Mouse (Mus musculus): Measurements from ENCODE around the gene Alkal2.

Gene Alkal2

DNA sequence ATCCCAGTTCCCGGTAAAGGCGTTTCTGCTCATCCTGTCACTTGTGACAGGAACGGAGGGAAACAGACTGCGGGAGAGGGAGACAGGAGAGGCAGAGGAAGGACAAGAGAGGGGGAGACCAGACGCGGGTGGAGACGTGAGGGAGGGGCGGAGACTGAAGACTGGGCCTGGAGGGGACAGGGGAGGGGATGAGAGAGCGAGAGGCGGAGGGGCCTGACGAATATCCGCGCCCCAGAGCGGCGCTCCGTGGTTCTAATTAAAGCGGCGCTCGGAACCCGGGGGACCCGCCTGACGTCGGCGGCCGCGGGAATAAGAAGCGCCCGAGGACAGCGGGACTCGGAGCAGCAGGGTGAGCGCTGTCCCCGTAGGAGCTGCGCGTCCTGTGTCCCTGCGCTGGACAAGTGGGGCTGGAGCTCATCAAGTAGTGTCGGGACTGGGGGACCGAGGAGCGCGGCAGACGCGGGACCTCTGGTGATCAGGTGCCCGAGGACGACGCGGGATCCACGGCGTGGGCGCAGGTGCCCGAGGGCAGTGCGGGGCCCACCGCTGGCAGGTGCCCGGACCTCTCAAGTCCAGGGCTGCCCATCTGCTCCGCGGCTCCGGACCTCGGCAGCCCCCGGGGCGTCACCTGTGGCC is at the start of gene Alkal2:
Gene Alkal2 (plus strand): TSS at position 337 of the 636 bp plus-strand sequence.
- no peak for DNase-seq

DNA sequence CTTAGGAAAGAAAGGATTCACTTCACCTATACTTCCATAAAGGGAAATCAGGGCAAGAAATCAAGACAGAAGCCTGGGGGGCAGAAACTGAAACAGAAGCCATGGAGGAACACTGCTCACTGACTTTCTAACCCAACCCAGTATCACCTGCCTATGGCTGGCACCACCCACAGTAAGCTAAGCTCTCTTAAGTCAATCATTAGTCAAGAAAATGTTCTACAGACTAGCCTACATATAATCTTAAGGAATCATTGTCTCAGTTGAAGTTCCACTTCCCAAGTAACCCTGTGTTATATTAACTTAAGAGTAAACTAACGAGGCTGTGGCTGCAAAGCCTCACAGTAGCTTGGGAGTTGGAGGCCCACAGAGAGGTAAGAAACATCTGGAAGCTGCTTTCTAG is 35.6 kb upstream of the Alkal2 start:
- no peak for DNase-seq

DNA sequence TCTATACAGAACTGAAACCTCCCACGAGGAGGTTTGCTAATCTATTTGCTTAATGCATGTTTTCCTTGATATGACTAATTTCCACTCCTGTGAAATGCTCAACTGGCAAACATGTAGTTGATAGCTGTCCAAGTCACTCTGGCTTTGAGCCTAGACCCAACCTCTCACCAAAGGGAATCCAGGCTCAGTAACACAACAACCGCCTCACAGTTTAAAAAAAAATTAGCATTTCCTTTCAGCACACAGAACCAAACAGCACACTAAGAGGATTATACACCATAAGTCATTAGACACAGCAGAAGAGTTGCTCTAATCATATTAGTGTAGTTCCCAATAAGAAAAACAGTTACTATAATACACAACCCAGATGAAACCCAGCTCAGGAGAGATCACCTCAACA is 33.2 kb upstream of the Alkal2 start:
- DNase-seq, result peak; percentile 28

DNA sequence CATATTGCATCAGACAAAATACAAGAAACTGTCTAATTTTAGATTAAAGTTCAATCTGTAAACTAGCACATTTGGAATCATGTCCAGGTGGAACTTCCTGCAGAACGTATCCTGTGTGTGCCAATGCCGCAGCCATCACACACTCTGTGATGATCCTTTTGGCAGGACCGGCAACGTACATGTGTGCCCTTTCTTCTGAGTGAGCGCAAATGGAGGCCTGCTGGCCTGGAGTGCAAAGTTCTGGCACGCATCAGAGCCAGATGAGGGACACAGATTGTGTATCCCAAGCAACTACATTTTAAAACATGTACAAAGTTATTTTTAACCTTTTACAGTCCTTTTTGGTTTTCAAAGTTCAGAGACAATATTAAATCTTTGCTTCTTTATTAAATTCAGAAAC is 32.3 kb upstream of the Alkal2 start:
- peak; percentile 22 for DNase-seq

DNA sequence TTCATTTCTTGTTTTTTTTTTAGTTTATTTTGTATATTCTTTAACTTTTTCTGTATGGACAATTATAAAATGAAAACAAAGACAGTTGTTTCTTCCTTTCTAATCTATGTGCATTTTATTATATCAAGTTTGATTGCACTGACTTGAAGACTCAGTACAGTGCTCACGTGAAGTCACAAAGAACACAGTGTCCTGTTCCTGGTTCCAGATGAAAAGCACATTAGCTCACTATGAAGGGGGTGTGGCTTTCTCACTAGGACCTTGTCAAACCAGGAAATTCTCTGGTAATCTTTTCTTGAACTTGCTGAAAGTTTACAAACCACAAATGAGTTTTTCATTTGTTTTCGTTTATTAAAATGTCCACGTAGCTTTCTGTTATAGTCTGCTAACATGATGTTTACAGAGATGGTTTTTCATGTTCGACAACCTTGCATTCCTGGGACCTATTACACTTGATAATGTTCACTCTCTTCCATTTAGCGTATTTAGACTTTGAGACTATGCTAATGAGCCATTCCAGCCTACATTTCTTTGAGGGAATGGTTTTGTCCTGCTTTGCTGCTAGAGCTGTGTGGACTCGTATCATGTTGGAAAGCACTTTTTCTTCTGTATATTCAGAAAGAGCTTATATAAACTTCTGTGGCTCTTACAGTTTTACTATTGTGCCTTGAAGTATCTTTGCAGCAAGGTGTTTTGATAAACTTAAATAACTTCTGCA is 28.5 kb upstream of the Alkal2 start:
- DNase-seq, result no peak

DNA sequence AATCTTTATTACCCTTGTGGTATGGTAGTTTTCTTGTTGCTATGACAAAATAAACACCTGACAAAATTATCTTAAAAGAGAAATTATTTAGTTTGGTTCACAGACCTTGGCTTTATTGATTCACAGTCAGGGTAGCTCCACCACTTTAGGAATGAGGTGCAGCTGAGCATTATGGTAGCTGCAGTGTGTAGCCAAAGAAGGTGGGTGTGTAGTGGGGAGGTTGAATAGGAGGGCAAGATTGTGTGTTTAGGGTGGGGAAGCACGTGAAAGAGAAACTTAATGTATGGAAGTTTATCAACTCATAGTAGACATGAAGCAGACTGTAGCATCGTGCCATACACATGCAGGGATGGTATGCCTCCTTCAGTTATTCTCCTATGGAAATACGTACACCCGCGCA is 27.9 kb upstream of the Alkal2 start:
- no peak for DNase-seq

DNA sequence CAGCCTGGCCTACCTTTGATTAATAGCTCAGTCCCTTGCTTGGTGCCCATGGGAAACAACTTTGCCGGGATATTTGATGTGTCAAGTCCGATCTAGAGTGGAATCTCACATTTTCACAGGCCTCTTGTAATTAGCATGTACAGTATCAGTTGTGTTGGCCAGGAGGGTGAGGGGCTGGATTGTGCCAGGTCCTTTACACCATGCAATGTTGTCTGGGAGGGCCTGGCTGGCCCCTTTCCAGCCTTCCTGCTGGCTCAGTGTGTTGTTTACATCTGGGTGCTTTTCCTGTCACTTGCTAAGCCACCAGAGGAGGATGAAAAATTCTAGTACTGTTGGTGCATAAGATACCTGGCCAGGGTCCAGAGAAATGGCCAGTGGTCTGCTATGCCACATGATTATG is 19.8 kb upstream of the Alkal2 start:
- DNase-seq, result no peak

DNA sequence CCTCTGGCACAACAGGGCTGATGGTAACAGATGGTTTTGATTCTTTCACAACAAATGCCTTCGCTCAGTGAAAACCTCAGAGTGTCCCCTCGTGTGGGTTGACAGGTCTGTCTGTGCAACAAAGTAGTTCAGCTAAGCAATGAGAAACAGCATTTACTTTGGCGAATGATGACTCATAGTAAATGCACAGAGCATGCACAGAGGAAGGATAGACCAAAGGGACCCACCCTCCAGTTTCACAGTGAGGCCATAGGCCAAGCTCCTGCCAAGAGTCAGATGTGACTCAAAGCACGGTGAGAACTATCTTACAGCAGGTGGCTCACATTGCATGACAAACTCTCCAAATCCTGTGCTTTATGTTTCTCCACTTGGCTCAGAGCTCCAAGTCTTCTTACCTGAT is 18.3 kb upstream of the Alkal2 start:
- no peak for DNase-seq

DNA sequence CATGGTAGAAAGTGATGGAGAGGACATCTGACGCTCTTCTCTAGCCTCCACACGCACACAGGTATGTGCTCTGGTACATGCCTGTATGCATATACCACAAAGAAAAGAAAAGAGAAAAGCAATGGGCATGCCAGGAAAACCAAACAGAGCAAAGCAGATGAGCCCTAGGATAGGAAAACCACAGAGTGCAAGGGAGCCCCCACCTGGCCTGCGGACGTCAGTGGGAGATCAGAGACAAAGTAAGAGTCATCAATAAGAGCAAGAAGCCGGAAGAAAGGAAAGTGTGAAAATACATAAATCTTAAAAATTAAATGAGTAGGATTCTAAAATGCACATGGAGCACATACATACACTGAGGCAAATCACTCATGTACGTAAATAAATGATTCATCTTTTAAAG is 4.7 kb upstream of the Alkal2 start:
- no peak for DNase-seq

DNA sequence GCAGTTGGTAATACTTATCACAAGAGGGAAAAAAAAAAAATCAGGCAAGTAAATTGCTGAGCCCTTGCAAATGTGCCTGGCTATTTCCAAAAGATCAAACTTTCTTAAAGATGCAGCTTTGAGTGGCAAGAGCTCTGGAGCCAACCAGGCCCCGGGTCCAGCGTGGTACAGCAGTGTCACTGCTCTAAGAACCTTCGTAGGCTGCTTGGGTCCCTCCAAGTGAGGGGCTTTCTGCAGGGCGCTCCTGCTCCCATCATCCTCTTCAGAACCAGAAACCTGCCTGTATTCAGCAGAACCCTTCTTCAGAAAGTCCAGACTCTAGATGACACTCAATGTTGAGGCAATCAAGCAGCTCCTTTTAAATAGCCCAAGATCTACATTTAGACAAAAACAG is 533 bp upstream of the Alkal2 start:
- no peak for DNase-seq

DNA sequence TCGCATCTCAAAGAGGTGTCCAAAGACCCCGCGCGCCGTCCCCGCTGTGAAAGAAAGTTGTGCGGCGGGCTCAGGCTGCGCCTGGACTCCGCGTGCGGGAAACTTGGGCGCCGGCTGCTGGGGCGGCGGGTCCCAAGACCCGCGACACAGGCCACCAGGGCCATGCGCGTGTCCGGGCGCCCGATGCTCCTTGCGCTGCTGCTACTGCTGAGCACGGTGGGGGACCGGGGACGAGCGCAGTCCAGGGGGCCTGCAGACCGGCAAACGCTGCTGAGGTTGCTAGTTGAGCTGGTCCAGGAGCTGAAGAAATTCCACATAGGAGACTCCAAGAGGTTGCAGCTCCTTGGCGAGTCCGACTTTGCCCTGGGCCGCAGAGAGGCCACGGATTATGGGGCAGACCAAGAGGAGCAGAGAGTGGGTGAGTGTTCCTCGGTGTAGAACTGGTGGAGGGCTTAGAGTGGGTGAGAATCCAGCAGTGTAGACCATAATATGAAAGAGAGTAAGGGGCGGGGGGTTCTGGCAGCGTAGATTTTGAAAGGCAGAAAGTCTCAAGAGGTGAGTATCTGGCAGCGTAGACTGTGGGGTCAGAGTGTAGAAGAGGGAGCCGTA is 604 bp downstream of the Alkal2 start:
- no peak for DNase-seq

DNA sequence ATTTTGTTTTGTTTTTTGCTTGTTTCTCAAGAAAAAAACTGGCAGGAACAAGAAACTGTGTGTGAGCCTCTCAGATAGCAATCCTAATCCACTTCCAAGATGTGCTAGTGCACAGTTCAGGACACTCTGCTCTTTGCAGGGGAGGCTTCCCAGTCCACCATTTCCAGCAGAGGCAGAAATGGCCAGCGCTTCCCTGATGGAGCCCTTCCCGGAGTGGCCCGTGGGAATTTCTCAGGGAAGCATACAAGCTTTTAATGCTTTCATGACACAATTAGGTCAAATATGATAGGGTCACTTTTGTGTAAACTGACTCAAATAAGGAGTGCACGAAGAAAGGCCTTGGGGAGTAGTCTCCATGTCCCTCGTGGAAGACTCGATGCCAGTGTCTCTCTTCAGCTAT is 1.8 kb downstream of the Alkal2 start:
- DNase-seq, result no peak

DNA sequence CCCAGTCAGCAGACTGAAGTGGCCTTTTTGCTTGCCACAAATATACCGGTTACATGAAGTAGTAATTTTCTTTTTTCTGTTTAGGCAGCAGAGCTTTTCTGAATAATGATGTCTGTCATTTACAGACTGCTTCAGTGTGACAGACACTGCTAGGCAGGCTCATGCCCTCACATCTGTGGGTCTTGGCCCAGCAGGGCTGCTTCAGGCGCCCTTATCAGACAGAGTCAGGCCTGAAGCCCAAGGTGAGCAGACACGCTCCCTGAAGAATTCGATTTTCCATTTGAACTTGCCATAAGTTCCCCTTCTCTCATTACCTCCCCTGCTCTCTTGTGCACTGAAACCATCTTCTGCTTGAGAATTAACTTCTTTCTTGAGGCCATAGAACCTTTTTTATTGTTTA is 3.9 kb downstream of the Alkal2 start:
- no peak for DNase-seq

DNA sequence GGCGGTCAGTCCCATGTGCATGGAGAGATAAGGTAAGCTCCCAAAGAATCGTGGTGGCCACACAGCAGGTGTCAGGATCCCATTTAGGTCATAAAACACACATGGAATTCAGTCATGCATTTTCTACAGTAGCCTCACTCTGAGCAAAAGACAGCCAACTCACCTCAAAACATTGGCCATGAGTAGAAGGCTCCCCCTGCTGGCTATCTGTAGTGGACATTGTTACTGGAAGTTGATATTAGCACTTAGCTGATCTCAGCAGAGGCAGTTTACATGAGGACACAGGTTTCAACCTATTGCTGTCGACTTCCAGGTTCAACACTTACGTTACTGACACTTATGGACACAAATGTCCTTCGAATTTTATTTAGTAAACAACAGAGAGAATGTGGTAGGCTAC is 5.9 kb downstream of the Alkal2 start:
- peak; percentile 27 for DNase-seq

DNA sequence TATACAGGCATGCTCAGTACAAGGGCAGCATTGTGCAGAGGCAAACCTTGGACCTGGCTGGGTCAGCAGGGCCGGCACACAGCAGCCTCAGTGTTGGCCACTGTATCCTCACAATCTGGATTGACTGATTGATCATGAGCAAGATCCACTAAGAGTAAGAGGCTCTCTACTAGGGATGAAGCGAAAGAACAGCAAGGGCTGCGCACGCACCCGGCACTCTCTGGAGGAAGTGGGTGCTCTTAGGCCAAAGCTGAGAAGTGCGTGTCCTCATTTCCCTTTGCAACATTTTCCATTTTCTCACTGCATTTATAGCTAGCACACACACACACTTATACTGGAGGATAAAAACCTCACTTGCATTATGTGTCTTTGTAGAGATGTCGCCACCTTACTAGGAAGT is 7.3 kb downstream of the Alkal2 start:
- DNase-seq, result no peak

DNA sequence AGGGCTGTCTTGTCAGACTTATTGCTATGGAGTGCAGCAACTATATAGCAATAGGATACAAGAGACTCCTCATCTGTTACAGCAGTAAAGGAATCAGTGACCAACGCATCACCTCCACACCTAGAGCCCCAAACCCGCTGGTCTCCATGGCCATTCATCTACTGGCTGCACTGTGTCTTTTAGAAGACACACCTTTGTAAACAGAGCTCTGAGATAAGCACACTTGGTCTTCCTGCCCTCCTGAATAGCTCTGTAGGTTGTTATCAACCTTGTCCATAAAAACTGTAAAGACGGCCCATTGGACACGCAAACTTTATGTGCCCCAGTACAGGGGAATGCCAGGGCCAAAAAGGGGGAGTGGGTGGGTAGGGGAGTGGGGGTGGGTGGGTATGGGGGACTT is 12.9 kb downstream of the Alkal2 start:
- no peak for DNase-seq

DNA sequence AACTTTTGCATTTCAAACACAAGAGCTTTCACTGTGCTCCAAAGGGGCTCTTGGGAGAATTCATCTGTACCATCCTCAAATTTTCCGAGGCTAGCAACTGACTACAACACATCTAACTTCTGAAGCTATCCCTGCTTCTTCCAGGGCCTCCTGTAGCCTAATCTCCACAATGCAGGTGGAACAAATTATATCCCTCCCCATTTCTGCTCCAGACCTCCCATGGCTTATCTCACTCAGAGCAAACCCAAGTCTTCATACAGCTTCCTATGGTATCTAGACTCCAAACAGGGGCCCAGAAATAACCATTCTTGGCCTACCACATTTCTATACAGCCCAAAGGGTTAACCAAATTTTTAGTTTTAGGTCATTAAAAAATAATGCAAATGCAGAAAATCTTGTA is 24.5 kb downstream of the Alkal2 start:
- no peak for DNase-seq

DNA sequence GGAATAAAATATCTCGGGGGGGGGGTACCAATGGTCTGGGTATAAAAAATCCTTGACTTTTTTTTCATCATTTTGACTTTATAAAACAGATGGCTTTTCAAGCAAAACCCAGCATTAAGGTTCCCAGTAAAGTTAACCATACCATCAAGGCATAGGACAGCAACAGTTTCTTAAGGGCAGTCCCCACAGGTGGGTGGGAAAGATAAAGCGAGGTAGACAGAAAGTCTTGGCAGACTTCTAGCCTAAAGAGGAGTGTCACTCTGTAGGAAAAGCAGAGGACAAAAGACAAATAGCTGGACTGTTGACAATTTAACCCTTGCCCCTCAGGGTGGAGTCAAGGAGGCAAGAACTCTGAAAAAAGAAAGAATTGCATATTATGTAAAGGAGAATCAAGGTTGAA is 25.8 kb downstream of the Alkal2 start:
- DNase-seq, result no peak

DNA sequence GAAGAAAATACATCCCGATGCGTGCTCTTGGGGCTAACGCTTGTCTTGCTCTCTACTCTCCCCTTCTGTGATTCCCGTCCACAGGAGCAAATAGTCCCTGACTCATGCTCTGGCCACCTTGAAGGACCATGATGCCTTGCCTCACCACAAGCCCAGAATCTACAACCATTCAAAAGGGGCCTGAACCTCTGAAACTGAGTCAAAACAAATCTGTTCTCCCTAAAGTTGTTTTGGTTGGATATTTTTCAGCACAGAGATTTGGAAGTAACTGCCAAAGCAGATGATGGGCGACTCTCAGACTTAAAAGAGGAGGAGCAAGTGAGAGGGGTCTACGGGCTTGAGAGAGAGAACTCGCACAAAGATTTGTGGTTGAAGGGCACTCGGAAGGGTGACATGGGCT is 26.7 kb downstream of the Alkal2 start:
- no peak for DNase-seq

DNA sequence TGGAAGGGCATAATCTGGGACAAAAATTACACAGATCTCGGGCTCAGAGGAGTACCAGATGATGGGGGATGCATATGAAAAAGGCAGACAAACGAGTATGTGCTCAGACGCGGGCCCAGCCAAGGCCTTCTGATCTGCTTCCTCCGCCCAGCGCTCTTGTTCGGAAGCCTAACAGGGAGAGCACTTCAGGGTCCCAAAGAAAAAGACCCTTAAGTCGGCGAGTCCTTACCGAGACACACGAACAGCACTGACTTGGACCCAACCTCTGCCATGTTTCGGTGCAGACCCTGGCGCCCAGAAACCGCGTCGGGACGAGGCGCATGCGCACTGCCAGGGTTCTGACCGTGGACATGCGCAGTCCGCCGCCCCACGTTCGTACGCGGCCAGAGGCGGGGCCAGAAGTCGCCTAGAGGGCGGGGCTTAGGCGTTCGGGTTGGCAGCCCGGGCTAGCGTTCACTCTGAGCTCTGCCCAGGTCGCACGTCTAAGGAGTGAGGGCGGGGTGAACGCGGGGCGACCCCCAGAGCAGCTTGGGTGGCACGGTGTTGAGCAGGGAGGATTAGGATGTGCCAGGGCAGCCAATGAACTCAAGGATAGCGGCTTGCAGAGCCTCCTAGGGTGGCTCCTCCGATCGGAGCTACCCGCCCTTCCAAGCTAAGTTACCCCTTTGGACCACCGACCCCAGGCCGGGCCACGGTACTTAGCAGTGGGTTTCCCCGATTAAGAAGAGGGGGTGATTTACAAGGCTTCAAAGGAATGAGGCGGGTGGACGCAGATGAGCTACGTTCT is 27.3 kb downstream of the Alkal2 start, which contains the start of the genes Acp1 and Sh3yl1:
Gene Acp1 (minus strand): TSS at position 329 of the 787 bp plus-strand sequence.
Gene Sh3yl1 (plus strand): TSS at position 408 of the 787 bp plus-strand sequence.
- peak; percentile 96 for DNase-seq

DNA sequence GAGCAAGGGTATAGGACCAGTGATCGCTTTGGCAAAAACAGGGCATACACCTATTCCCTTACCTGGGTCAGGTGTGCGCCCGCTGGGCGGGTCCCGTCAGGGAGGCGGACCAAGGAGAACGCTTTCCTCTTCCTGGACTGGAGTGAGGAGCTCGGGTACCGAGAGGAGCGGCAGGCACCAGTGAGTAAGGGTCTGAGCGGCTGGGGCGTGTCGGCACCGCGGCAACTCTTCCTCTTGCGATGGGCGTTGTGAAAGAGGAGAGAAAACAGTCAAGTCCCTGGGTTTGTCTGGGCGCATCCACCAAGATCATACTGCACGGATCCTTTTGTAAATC is 27.9 kb downstream of the Alkal2 start:
- peak; percentile 76 for DNase-seq

DNA sequence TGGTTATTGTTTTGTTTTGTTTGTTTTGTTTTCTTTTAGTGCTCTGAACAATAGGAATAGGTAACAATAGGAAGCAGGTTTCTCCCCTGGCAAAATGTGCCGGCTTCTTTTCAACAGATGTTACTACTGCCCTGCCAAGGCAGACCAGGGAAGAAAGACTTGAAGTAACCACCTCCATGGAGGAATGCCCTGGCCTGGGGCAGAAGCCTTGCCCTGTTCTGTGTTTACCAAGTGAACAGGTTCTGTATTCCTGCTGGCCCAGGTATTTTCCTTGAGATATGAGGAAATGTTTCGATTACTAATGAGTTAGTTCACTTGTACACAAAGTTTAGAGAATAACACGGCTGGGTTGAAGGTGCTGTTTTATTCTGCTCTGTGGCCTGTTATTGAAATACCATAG is 28.7 kb downstream of the Alkal2 start:
- DNase-seq, result no peak

DNA sequence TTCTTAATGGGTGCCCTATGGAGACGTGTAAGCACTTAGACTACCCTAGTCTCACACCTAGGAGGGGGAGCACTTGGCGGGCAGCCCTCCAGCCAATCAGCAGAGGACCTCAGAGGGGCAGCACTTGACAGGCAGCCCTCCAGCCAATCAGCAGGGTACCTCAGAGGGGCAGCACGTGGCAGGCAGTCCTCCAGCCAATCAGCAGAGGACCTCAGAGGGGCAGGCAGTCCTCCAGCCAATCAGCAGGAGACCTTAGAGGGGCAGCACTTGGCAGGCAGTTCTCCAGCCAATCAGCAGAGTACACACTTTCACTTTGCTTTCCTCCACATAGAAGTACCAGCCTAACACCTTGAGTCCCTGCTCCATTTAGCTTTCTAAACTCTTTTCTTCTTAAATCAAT is 38.3 kb downstream of the Alkal2 start:
- no peak for DNase-seq

DNA sequence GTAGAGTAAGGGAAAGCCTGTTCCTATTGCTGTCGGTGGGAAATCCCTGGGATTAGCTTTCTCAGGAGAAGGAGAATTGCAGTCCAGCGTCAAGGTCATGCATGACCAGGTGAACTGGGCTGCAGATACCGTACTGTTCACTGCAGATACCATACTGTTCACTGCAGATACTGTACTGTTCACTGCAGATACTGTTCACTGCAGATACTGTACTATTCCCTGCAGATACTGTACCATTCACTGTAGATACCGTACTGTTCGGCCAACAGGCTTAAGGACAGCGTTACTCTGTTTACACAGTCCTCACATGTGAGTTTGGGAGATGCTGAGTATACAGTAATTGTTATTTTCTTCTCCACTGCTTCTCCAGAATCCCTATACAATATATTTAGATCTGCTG is 44.1 kb downstream of the Alkal2 start:
- no peak for DNase-seq

Data from cerebellum, adult 9-11 months (tissue).